Mouse (Mus musculus) midbrain, embryonic 13.5 days (tissue): ENCODE results near the gene Mapkapk5. TPM values are rescaled to one million over a fixed set of nuclear protein-coding genes. Genes with fewer than 3 reads are reported as not detected.

Source experiments
- polyA plus RNA-seq: library from polyadenylated mRNA; unstranded; fragments of >200 nt; fragmentation: Nextera tagmentation; extraction: Ambion mirVana; gene quantifications from 2 replicates; pipeline ENCODE4 v1.2.1, GENCODE M21; 2015

The Mapkapk5 gene
- polyA plus RNA-seq, 1 experiment from 2014 or later = 55.5 TPM

Other genes starting within 250 kb of the Mapkapk5 start
- 149 and 150 TPM in 2 replicates for gene Trafd1, start 160.3 kb downstream of the Mapkapk5 start, polyA plus RNA-seq
- gene Naa25, start 148.0 kb downstream of the Mapkapk5 start, polyA plus RNA-seq = 48.0 and 50.7 TPM in 2 replicates
- 1.2 and 1.6 TPM in 2 replicates for gene Tmem116, start 94.0 kb downstream of the Mapkapk5 start, polyA plus RNA-seq
- gene Erp29, start 93.4 kb downstream of the Mapkapk5 start, polyA plus RNA-seq = 152 and 160 TPM in 2 replicates
- gene Adam1b, start 42.5 kb downstream of the Mapkapk5 start, polyA plus RNA-seq = not detected in 2 replicates
- gene Adam1a, start 423 bp downstream of the Mapkapk5 start, polyA plus RNA-seq = 4.9 TPM in 2 replicates
- gene Gm42878, start 423 bp downstream of the Mapkapk5 start, polyA plus RNA-seq = not detected in 2 replicates
- gene Aldh2, start 47.9 kb upstream of the Mapkapk5 start, polyA plus RNA-seq = 91.9 and 92.3 TPM in 2 replicates
- 1.2 and 1.3 TPM in 2 replicates for gene Acad12, start 73.0 kb upstream of the Mapkapk5 start, polyA plus RNA-seq
- gene Acad10, start 114.6 kb upstream of the Mapkapk5 start, polyA plus RNA-seq = 1.8 and 2.3 TPM in 2 replicates
- gene Brap, start 114.7 kb upstream of the Mapkapk5 start, polyA plus RNA-seq = 42.7 and 44.9 TPM in 2 replicates
- gene Atxn2, start 165.4 kb upstream of the Mapkapk5 start, polyA plus RNA-seq = 57.6 and 68.1 TPM in 2 replicates